Mouse (Mus musculus) forebrain, embryonic 14.5 days (tissue): ENCODE results near the gene Clec4e. TPM values are rescaled to one million over a fixed set of nuclear protein-coding genes. Genes with fewer than 3 reads are reported as not detected.

Experiments
- ATAC-seq: fragments of 200-750 bp; cut with Nextera tagmentation; 2 replicates; pipeline ENCODE4 v1.8.0; 2017; ENCODE audit warnings: mild to moderate bottlenecking, moderate library complexity
- DNase-seq: peaks from one replicate; pipeline ENCODE4 v3.0.0-alpha.2; 2015; ENCODE audit warnings: low spot score
- H3K27ac ChIP-seq: fragments of 300-500 bp; sonication (generic); 2 replicates; pipeline ENCODE4 v1.5.1; 2014; ENCODE audit warnings: low read depth, mild to moderate bottlenecking, control low read depth, low read length, moderate library complexity
- H3K27me3 ChIP-seq: fragments of 300-500 bp; sonication (generic); replicated peaks from 2 replicates; pipeline ENCODE4 v1.6.1; 2014; ENCODE audit warnings: low read length, control low read depth, mixed read lengths; ENCODE audit not compliant: control insufficient read depth, insufficient read depth
- H3K36me3 ChIP-seq: fragments of 300-500 bp; sonication (generic); 2 replicates; pipeline ENCODE4 v1.6.1; 2014; ENCODE audit warnings: low read length, control low read depth; ENCODE audit not compliant: control insufficient read depth, insufficient read depth
- H3K4me1 ChIP-seq: fragments of 300-500 bp; sonication (generic); 2 replicates; pipeline ENCODE4 v1.6.1; 2014; ENCODE audit warnings: antibody characterized with exemption, low read length, control low read depth; ENCODE audit not compliant: control insufficient read depth, insufficient read depth
- H3K4me2 ChIP-seq: fragments of 300-500 bp; sonication (generic); 2 replicates; pipeline ENCODE4 v1.6.1; 2014; ENCODE audit warnings: mild to moderate bottlenecking, control low read depth, low read length
- H3K4me3 ChIP-seq: fragments of 300-500 bp; sonication (generic); 2 replicates; pipeline ENCODE4 v1.5.1; 2014; ENCODE audit warnings: low read depth, low read length, control low read depth
- H3K9ac ChIP-seq: fragments of 300-500 bp; sonication (generic); 2 replicates; pipeline ENCODE4 v1.6.1; 2014; ENCODE audit warnings: mild to moderate bottlenecking, low read length, control low read depth, moderate library complexity
- H3K9me3 ChIP-seq: fragments of 300-500 bp; sonication (generic); replicated peaks from 2 replicates; pipeline ENCODE4 v1.6.1; 2016; ENCODE audit warnings: low read length, control low read depth, mixed read lengths; ENCODE audit not compliant: control insufficient read depth
- WGBS: fragments of 180-500 bp; shearing (Covaris S2); extraction: QIAGEN DNeasy Blood & Tissue Kit; methylation state at CpG from one replicate; pipeline ENCODE4 v1.1.7; 2014; 5-methylcytosine and 5-hydroxymethylcytosine counted together
- polyA plus RNA-seq: library from polyadenylated mRNA; unstranded; fragments of >200 nt; fragmentation: Nextera tagmentation; extraction: Ambion mirVana; gene quantifications from 2 replicates; pipeline ENCODE4 v1.2.1, GENCODE M21; 2014

The Clec4e gene
- polyA plus RNA-seq, 1 experiment from 2014 or later, result not detected

GRCm38 (mm10) chr6:123279443-123279842, 10.2 kb downstream of the Clec4e start:
- no peak for ATAC-seq
- Histone ChIP-seq H3K27ac (no peak overlapping the region), H3K9ac (no peak overlapping the region), H3K9me3 (no peaks in the 10 kb centered on the region), H3K36me3 (no peaks in the 10 kb centered on the region), H3K27me3 (no peaks in the 10 kb centered on the region), H3K4me3 (no peak overlapping the region), H3K4me2 (no peak overlapping the region), H3K4me1 (no peaks in the 10 kb centered on the region)
- WGBS, result 93% methylated on average over 2 of the region's 2 CpGs
- no peak for DNase-seq

GRCm38 (mm10) chr6:123266945-123267344, 22.7 kb downstream of the Clec4e start:
- 93% methylated on average over 5 of the region's 5 CpGs for WGBS
- no peaks in the 10 kb centered on the region for H3K36me3 ChIP-seq
- no peak overlapping the region for H3K4me2 ChIP-seq
- H3K9me3 ChIP-seq, result no peaks in the 10 kb centered on the region
- DNase-seq, result no peak
- no peak overlapping the region for H3K27ac ChIP-seq
- ATAC-seq, result no peak
- no peak overlapping the region for H3K9ac ChIP-seq
- H3K4me1 ChIP-seq, result no peaks in the 10 kb centered on the region
- no peak overlapping the region for H3K4me3 ChIP-seq
- no peaks in the 10 kb centered on the region for H3K27me3 ChIP-seq

- H3K4me1 ChIP-seq, result no peaks in the 10 kb centered on the region
- no peak for DNase-seq
- no peak for ATAC-seq
- H3K9me3 ChIP-seq, result no peaks in the 10 kb centered on the region
- H3K4me2 ChIP-seq, result no peak overlapping the region
- 92% methylated on average over 4 of the region's 4 CpGs for WGBS
- no peak overlapping the region for H3K4me3 ChIP-seq
- no peak overlapping the region for H3K9ac ChIP-seq
- no peak overlapping the region for H3K27ac ChIP-seq
- H3K36me3 ChIP-seq, result no peaks in the 10 kb centered on the region
- H3K27me3 ChIP-seq, result no peaks in the 10 kb centered on the region
Observed at GRCm38 (mm10) chr6:123265809-123266208, 23.9 kb downstream of the Clec4e start.

GRCm38 (mm10) chr6:123264194-123264593, 25.5 kb downstream of the Clec4e start:
- Histone ChIP-seq H3K27me3 (no peaks in the 10 kb centered on the region), H3K4me1 (no peaks in the 10 kb centered on the region), H3K9ac (no peak overlapping the region), H3K9me3 (no peaks in the 10 kb centered on the region), H3K4me2 (no peak overlapping the region), H3K27ac (no peak overlapping the region), H3K36me3 (no peaks in the 10 kb centered on the region), H3K4me3 (no peak overlapping the region)
- ATAC-seq (no peak), DNase-seq (no peak)
- 87% methylated on average over 3 of the region's 3 CpGs for WGBS

GRCm38 (mm10) chr6:123261555-123262161, 28.0 kb downstream of the Clec4e start, which contains the start of gene Clec4d:
TSS of gene Clec4d (plus strand) at chr6:123262111.
- H3K9ac ChIP-seq, result no peak within 1 kb of the TSS
- no peaks in the 10 kb centered on the region for H3K36me3 ChIP-seq
- DNase-seq, result no peak
- no peak within 1 kb of the TSS for H3K27ac ChIP-seq
- ATAC-seq, result no peak
- H3K4me1 ChIP-seq, result no peaks in the 10 kb centered on the region
- no peak within 1 kb of the TSS for H3K4me2 ChIP-seq
- no peaks in the 10 kb centered on the region for H3K9me3 ChIP-seq
- WGBS, result 74% methylated on average over 4 of the region's 4 CpGs
- H3K27me3 ChIP-seq, result no peaks in the 10 kb centered on the region
- H3K4me3 ChIP-seq, result no peak within 1 kb of the TSS

- no peak for ATAC-seq
- Histone ChIP-seq H3K9ac (no peak overlapping the region), H3K27me3 (no peaks in the 10 kb centered on the region), H3K4me2 (no peak overlapping the region), H3K36me3 (no peaks in the 10 kb centered on the region), H3K4me1 (no peaks in the 10 kb centered on the region), H3K27ac (no peak overlapping the region), H3K9me3 (no peaks in the 10 kb centered on the region), H3K4me3 (no peak overlapping the region)
- WGBS, result 93% methylated on average over 1 of the region's 1 CpGs
- DNase-seq, result no peak
Observed at GRCm38 (mm10) chr6:123260868-123261267, 28.8 kb downstream of the Clec4e start.

GRCm38 (mm10) chr6:123259889-123260603, 29.6 kb downstream of the Clec4e start:
- WGBS, result 78% methylated on average over 4 of the region's 4 CpGs
- no peaks in the 10 kb centered on the region for H3K4me1 ChIP-seq
- H3K36me3 ChIP-seq, result no peaks in the 10 kb centered on the region
- H3K9me3 ChIP-seq, result no peaks in the 10 kb centered on the region
- H3K4me3 ChIP-seq, result no peak overlapping the region
- H3K9ac ChIP-seq, result no peak overlapping the region
- ATAC-seq (no peak), DNase-seq (no peak)
- no peaks in the 10 kb centered on the region for H3K27me3 ChIP-seq
- H3K27ac ChIP-seq, result no peak overlapping the region
- no peak overlapping the region for H3K4me2 ChIP-seq

- 78% methylated on average over 3 of the region's 3 CpGs for WGBS
- ATAC-seq, result no peak
Observed at GRCm38 (mm10) chr6:123258946-123259345, 30.7 kb downstream of the Clec4e start.

GRCm38 (mm10) chr6:123252735-123253134, 36.9 kb downstream of the Clec4e start:
- Histone ChIP-seq H3K4me1 (no peaks in the 10 kb centered on the region), H3K27ac (no peak overlapping the region), H3K9me3 (no peaks in the 10 kb centered on the region; the same call in 1 of the 2 replicates), H3K4me3 (no peak overlapping the region), H3K27me3 (no peaks in the 10 kb centered on the region), H3K4me2 (no peak overlapping the region), H3K36me3 (no peaks in the 10 kb centered on the region), H3K9ac (no peak overlapping the region)
- no peak for ATAC-seq
- no peak for DNase-seq

More at GRCm38 (mm10) chr6:123258946-123259345, 30.7 kb downstream of the Clec4e start:
- H3K4me3 ChIP-seq, result no peak overlapping the region
- no peaks in the 10 kb centered on the region for H3K27me3 ChIP-seq
- no peak overlapping the region for H3K4me2 ChIP-seq
- H3K27ac ChIP-seq, result no peak overlapping the region
- no peaks in the 10 kb centered on the region for H3K4me1 ChIP-seq
- no peak for DNase-seq
- H3K36me3 ChIP-seq, result no peaks in the 10 kb centered on the region
- H3K9me3 ChIP-seq, result no peaks in the 10 kb centered on the region
- no peak overlapping the region for H3K9ac ChIP-seq
